Mouse (Mus musculus) megakaryocyte, embryonic 14.5 days (primary cell): ENCODE measurements at regions not wholly inside any gene's neighbourhood (a gene's known extent, or its start where the extent isn't known, plus 50 kb on each side); places are given as distances from the start of the nearest gene placed in this dataset.

Experiments used
- H3K27me3 ChIP-seq: replicated peaks from 2 replicates; pipeline ENCODE3; 2012; ENCODE audit warnings: inconsistent platforms
- H3K36me3 ChIP-seq: replicated peaks from 2 replicates; pipeline ENCODE3; 2012; ENCODE audit warnings: low read length, inconsistent platforms, mixed read lengths
- H3K4me1 ChIP-seq: 2 replicates; pipeline ENCODE4 v1.6.1; 2012; ENCODE audit warnings: inconsistent platforms
- H3K4me3 ChIP-seq: replicated peaks from 2 replicates; pipeline ENCODE3; 2012; ENCODE audit warnings: moderate library complexity, mild to moderate bottlenecking, inconsistent platforms
- H3K9me3 ChIP-seq: 2 replicates; pipeline ENCODE4 v1.6.1; 2012; ENCODE audit warnings: inconsistent platforms
- FLI1 ChIP-seq: IDR thresholded peaks from 2 replicates; pipeline ENCODE4 v1.6.1; 2012; ENCODE audit warnings: low read length, inconsistent platforms, mixed read lengths
- GATA1 ChIP-seq: IDR thresholded peaks from 3 replicates; pipeline ENCODE4 v1.6.1; 2012; ENCODE audit warnings: mixed read lengths, low read length, inconsistent platforms, borderline replicate concordance

DNA sequence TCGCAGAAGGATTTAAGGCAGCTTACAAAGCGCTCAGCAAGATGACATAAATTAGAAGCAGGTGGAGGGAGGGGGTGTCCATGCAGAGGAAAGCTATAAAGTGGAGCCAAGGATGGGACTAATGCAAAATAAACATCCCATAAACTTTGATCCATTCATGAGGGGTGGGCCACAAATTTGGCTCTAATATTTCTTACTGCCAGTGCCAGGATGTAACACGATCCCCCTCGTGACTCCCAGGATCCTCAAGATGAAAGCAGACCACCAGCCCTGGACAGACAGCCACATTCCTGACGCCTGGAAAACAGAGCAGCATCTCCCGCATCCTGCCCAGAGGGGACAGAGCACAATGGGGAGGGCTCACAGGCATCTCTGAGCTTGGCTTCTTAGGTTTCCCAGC lies 116.6 kb downstream of the Cyp26b1 start:
- TF ChIP-seq FLI1 = no peak
- no peak for TF ChIP-seq GATA1
- Histone ChIP-seq H3K27me3 (peaks cover 34% of the 10 kb centered on the region), H3K4me1 (no peaks in the 10 kb centered on the region), H3K9me3 (no peaks in the 10 kb centered on the region), H3K4me3 (no peak overlapping the region), H3K36me3 (no peaks in the 10 kb centered on the region)

- Histone ChIP-seq H3K36me3 (no peaks in the 10 kb centered on the region), H3K4me1 (no peaks in the 10 kb centered on the region), H3K9me3 (no peaks in the 10 kb centered on the region), H3K27me3 (peaks cover 32% of the 10 kb centered on the region), H3K4me3 (no peak overlapping the region)
- TF ChIP-seq GATA1 (no peak), FLI1 (no peak)
These were observed 117.2 kb downstream of the Cyp26b1 start for GRCm38 (mm10) chr6:84476466-84476865.

- Histone ChIP-seq H3K27me3 (peaks cover 22% of the 10 kb centered on the region), H3K4me3 (no peak overlapping the region), H3K4me1 (no peaks in the 10 kb centered on the region), H3K36me3 (no peaks in the 10 kb centered on the region), H3K9me3 (no peaks in the 10 kb centered on the region)
- no peak for TF ChIP-seq GATA1
- TF ChIP-seq FLI1 = no peak
These were observed 118.9 kb downstream of the Cyp26b1 start for GRCm38 (mm10) chr6:84474835-84475234.

GRCm38 (mm10) chr6:84473171-84473570 lies 120.5 kb downstream of the Cyp26b1 start:
- Histone ChIP-seq H3K9me3 (no peaks in the 10 kb centered on the region), H3K4me3 (no peak overlapping the region), H3K36me3 (no peaks in the 10 kb centered on the region), H3K27me3 (peaks cover 20% of the 10 kb centered on the region), H3K4me1 (no peaks in the 10 kb centered on the region)
- no peak for TF ChIP-seq FLI1
- no peak for TF ChIP-seq GATA1

GRCm38 (mm10) chr6:84472287-84472686 lies 121.4 kb downstream of the Cyp26b1 start:
- Histone ChIP-seq H3K27me3 (peaks cover 19% of the 10 kb centered on the region), H3K4me3 (no peak overlapping the region), H3K36me3 (no peaks in the 10 kb centered on the region), H3K4me1 (no peaks in the 10 kb centered on the region), H3K9me3 (no peaks in the 10 kb centered on the region)
- TF ChIP-seq GATA1 = no peak
- TF ChIP-seq FLI1 = no peak

DNA sequence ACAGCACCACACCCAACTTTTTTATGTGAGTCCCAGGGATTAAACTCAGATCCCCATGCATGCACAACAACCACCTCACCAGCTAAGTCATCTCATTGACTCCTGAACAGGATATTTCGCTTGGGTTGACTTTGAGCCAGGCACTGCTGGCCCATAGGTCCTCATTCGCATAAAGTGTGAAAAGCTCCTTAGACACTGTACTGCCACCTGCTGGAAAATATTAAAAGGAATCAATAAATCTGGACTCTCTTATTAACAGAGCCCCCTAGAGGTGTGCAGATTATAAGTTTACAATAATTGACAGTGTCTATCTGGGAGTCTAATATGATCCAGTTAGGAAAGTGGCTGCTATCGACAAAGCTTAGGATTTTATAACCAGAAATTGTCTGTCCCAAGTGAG lies 126.4 kb downstream of the Cyp26b1 start:
- Histone ChIP-seq H3K4me1 (no peaks in the 10 kb centered on the region), H3K4me3 (no peak overlapping the region), H3K9me3 (no peaks in the 10 kb centered on the region), H3K36me3 (no peaks in the 10 kb centered on the region), H3K27me3 (peaks cover 6% of the 10 kb centered on the region)
- no peak for TF ChIP-seq GATA1
- no peak for TF ChIP-seq FLI1

GRCm38 (mm10) chr6:84466223-84466622 lies 127.5 kb downstream of the Cyp26b1 start:
- Histone ChIP-seq H3K36me3 (no peaks in the 10 kb centered on the region), H3K9me3 (no peaks in the 10 kb centered on the region), H3K27me3 (peaks cover 6% of the 10 kb centered on the region), H3K4me3 (no peak overlapping the region), H3K4me1 (no peaks in the 10 kb centered on the region)
- TF ChIP-seq FLI1 (no peak), GATA1 (no peak)

GRCm38 (mm10) chr6:84465596-84465995 lies 128.1 kb downstream of the Cyp26b1 start:
- no peaks in the 10 kb centered on the region for H3K36me3 ChIP-seq
- H3K4me3 ChIP-seq = no peak overlapping the region
- no peaks in the 10 kb centered on the region for H3K4me1 ChIP-seq
- peaks cover 9% of the 10 kb centered on the region for H3K27me3 ChIP-seq
- H3K9me3 ChIP-seq = no peaks in the 10 kb centered on the region
- TF ChIP-seq GATA1 = no peak
- no peak for TF ChIP-seq FLI1

DNA sequence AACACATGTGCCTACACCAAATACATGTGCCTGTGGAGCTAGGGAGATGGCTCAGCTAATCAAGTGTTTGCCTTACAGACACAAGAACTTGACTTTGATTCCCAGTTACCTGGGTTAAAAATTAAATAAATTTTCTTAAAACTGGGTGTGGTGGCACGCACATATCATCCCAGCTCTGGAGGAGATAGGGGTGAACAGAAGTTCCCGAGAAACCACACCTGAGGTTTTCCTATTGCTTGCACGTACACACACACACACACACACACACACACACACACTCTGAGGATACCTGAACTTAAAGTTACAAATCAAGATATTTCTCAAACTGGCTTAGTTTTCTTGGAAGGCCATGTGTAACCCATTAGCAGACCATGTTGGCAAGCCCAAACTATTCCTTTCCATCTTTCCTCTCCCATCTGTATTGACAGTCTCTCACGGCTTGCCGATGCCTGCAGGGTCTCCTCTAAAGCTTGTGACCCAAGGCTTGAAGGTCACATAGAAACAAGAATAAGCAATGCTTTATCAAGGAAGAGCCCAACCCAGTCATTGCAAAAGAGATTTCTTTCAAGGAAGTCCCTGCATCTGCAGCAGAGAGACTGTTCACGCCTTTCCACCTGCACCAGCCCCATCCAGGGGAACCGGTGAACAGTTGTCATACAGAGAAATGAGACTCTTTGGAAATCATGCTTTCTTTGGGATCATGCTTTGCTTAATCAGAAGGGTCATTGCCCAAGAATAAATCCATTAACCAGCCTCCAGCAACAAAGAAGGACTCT lies 129.9 kb downstream of the Cyp26b1 start:
- Histone ChIP-seq H3K27me3 (peaks cover 9% of the 10 kb centered on the region), H3K36me3 (no peaks in the 10 kb centered on the region)

GRCm38 (mm10) chr6:84456803-84457202 lies 136.9 kb downstream of the Cyp26b1 start:
- Histone ChIP-seq H3K4me1 (no peaks in the 10 kb centered on the region), H3K9me3 (no peaks in the 10 kb centered on the region), H3K4me3 (no peak overlapping the region), H3K36me3 (no peaks in the 10 kb centered on the region), H3K27me3 (peaks cover 6% of the 10 kb centered on the region)
- no peak for TF ChIP-seq GATA1
- TF ChIP-seq FLI1 = no peak

More for the DNA sequence above, 129.9 kb downstream of the Cyp26b1 start:
- H3K4me1 ChIP-seq = no peaks in the 10 kb centered on the region
- TF ChIP-seq FLI1 = no peak
- TF ChIP-seq GATA1 = no peak
- no peaks in the 10 kb centered on the region for H3K9me3 ChIP-seq
- H3K4me3 ChIP-seq = no peak overlapping the region
